Mouse (Mus musculus) testis, postnatal 14 days (tissue): ENCODE measurements around the gene Upp1.

Experiments used
- DNase-seq: peaks from one replicate; pipeline ENCODE4 v3.0.0; 2021; ENCODE audit warnings: low spot score

Gene Upp1

DNA sequence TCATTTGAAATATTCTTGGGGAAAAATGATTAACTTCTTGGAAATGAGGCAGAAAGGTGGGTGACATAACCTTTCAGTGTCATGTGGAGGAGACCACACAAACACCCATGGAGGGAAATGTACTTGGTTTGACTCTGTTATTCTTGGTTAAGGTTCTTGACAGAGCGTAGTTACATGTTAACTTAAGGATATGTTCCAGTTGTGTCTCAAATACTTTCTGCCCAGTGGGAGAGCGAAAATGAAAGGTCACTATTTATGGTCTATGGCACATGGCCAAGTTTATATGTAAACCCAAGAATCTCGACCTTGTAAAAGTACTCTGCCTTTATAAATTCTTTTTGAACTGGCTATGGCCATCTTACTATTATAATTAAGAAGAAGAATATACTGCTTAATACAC lies 42.0 kb downstream of the Upp1 start:
- DNase-seq = no peak

DNA sequence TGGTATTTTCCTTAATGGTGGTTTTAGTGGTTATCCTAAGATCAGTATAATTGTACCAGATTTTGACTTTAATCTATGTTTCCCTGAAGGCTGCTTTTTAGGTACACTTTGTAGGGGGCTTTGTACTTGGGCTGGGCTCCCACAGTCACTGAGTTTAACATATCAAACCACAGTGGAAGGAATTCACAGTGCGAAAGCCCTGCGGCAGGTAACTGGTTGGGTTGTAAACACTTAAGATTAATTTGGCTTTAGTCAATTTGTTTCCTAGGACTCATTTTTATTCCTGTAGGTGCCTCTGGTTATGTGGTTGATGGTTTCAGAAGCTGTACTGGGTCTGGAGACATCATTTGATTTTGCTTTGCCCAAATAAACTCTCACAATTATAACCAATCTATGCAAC lies 49.4 kb downstream of the Upp1 start:
- no peak for DNase-seq

DNA sequence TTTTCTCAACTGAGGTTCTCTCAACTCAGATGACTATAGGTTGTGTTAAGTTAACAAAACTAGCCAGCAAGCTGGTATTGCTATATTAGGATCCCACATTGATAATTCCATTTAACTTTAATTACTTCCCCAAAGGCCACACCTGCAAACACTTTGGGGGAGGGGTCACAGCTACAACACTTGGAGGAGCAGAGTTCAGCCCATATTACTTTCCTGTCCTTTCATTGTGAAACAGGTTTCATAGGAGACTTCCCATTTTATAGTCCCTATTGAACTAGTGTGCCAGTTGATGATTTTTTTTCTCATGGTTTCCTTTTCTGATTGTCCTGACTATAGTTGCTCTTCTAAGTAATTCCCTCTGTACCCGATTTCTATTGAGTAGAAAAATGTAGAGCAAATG lies 63.6 kb downstream of the Upp1 start:
- DNase-seq = no peak
